Mouse (Mus musculus) left cerebral cortex, postnatal 4 days (tissue): ENCODE measurements around the gene Sh3bgrl2. TPM values are rescaled to one million over a fixed set of nuclear protein-coding genes. Genes with fewer than 3 reads are reported as not detected.

Experiments
- DNase-seq: peaks from one replicate; pipeline ENCODE4 v3.0.0-alpha.2; 2022
- intact Hi-C: fragments of 180-260 bp; cut with DNase I; formaldehyde crosslinking; loops from one replicate; pipeline ENCODE4 v1.15.1; 2025
- total RNA-seq, 2 experiments: library from RNA; stranded (reverse); gene quantifications; 2 replicates each; pipeline ENCODE4 v1.2.3; 2021

Sh3bgrl2 gene
- total RNA-seq, 2 experiments from 2014 or later: 12.7 to 14.1 TPM

DNA sequence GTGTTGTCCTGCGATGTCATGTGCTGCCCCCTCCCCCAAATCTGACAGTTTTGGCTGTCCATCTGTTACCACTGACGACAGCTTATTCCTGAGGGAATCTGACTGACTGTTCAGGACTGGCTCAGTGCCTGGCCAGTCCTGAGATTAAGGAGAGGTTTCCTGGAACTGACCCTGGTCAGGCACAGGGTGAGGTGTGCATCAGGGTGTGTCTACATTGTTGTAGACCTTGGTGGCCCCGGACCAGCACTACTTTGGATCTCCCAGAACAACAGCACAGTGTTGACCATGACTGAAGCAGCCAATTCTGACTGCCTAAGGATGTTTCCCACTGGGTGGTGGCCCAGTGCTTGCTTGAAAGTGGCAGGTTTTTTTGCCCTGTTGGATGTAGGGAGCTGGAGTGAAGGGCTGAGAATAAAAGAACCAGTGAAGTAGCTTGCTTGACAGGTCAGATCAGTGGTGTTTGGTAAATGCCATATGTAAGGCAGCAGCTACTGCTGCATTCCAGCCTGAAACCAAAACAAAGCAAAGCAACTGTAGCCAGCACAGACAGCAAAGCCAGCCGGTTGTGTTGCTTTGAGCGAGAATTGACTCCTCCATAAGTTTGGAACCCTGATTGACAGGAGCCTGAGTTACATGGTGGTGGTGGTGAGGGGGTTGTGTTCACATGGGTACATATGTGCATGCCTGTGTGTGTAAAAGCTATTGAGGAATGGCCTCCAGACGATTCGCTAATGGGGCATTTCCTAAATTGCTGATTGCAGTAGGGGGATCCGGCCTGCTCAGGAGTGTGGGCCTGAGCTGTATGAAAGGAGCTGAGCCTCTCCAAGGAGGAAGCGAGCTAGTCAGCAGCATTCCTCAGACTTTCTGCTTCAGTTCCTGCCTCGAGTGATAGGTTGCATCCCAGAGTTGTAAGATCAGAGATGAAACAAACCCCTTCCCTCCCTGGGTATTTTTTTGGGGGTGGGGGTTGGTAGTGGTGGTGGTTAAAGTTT lies 8.9 kb downstream of the Sh3bgrl2 start:
- peak; percentile 63 for DNase-seq
- intact Hi-C loops: no loop called here

GRCm38 (mm10) chr9:83560670-83561069 lies 12.5 kb downstream of the Sh3bgrl2 start:
- intact Hi-C loops: no loop called here
- DNase-seq: no peak

- intact Hi-C loops: no loop called here
- DNase-seq: no peak
Measured at GRCm38 (mm10) chr9:83562889-83563288, 14.8 kb downstream of the Sh3bgrl2 start.

- DNase-seq: no peak
- intact Hi-C loops: no loop called here
Measured at GRCm38 (mm10) chr9:83563808-83564549, 15.9 kb downstream of the Sh3bgrl2 start.

- DNase-seq: no peak
- intact Hi-C loops: no loop called here
Measured at GRCm38 (mm10) chr9:83564934-83565652, 17.0 kb downstream of the Sh3bgrl2 start.

- intact Hi-C loops: no loop called here
- no peak for DNase-seq
Measured at GRCm38 (mm10) chr9:83566141-83566540, 18.0 kb downstream of the Sh3bgrl2 start.

GRCm38 (mm10) chr9:83568125-83568524 lies 20.0 kb downstream of the Sh3bgrl2 start:
- intact Hi-C loops: no loop called here
- DNase-seq: no peak

DNA sequence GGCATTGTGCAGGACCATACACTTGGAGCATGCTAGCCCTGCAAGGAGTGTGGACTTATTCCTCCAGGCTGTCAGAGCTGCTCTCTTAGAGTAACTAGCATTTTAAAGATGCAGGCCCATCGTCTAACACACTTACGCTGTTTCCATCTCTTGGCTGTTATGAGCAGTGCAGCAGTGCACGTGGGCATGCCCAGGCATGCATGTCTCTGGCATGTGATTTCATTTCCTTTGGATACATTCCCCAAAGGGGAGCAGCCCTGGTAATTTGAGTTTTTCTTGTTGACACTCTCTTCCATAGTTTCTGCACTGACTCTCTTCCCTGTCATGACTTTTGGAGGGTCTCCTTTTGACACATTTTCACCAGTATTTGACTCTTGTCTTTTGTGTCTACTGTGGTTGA lies 20.8 kb downstream of the Sh3bgrl2 start:
- intact Hi-C loops: no loop called here
- DNase-seq: no peak

DNA sequence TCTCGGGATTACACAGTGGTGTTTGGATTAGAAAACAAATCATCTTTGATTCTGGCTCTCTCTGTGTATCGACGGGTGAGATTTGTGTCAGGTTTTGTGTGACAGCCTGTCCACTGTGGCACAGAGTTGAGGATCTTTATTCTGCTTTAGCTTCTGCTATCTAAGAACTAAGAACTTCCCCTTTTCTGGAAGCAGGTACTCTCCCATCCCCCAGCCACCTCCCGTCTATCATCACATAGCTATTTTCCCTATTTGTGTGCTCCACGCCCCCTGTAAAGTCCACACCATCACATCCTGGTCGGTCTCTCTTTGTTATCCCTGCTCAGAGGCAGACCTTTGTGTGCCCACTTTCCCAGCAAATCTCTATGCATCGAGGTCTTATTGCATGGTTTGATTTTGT lies 21.8 kb downstream of the Sh3bgrl2 start:
- no peak for DNase-seq
- intact Hi-C loops: no loop called here

DNA sequence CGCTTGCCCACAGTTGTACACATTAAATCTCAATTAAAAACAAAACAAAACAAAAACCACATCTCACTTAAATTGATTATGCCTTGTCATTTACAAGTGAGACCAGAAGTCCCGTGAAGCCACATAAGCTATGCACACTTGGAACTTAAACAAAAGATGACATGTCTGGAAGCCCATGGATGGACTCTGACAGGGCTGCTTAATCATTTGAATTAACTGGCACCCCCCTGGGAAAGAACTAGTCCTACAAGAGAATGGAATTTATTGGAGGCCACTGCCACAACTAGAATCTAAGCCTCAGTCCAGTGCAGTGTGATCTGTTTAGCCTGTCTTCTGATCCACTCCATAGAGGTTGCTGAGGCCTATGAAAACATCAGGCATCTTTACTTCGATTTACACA lies 23.2 kb downstream of the Sh3bgrl2 start:
- intact Hi-C loops: no loop called here
- no peak for DNase-seq

- intact Hi-C loops: no loop called here
- no peak for DNase-seq
Measured at GRCm38 (mm10) chr9:83572326-83572725, 24.2 kb downstream of the Sh3bgrl2 start.

- DNase-seq: no peak
- intact Hi-C loops: no loop called here
Measured at GRCm38 (mm10) chr9:83572870-83573269, 24.7 kb downstream of the Sh3bgrl2 start.

DNA sequence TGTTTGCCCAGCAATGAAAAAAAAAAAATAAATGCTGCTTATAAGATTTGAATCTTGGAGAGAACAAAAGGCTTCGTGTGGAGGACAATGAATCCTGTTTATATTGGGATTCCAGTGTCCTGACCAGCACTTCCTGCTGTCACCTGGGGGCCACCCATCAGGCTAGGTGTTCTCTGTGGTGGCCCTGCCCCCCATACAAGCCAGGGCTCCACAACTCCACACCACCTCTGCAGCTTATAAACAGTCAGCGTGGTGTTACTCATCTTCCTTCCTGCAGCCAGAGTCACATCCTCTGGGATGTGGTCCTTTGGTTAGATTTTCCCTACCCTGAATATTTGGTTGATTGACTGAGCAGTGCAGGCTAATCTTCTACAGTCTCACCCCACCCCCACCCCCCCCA lies 25.5 kb downstream of the Sh3bgrl2 start:
- intact Hi-C loops: no loop called here
- DNase-seq: no peak

DNA sequence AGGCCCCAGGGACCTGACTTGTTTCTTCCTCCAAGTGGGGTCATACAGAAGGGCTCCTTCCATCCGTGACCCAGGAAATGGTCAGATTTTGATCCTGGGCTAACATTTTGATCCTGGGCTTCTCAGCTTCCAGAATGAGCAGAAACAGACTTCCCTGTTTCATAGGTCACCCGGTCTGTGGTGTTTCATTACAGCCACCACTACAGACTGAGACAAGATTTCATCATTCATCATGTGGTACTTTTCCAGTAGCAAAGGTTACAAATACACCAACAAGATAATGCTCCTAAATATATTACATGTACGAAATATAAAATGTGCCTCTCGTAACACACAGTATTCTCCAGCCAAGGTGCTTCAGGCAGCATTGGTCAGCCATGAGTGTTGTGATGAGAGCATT lies 27.3 kb downstream of the Sh3bgrl2 start:
- intact Hi-C loops: no loop called here
- no peak for DNase-seq

DNA sequence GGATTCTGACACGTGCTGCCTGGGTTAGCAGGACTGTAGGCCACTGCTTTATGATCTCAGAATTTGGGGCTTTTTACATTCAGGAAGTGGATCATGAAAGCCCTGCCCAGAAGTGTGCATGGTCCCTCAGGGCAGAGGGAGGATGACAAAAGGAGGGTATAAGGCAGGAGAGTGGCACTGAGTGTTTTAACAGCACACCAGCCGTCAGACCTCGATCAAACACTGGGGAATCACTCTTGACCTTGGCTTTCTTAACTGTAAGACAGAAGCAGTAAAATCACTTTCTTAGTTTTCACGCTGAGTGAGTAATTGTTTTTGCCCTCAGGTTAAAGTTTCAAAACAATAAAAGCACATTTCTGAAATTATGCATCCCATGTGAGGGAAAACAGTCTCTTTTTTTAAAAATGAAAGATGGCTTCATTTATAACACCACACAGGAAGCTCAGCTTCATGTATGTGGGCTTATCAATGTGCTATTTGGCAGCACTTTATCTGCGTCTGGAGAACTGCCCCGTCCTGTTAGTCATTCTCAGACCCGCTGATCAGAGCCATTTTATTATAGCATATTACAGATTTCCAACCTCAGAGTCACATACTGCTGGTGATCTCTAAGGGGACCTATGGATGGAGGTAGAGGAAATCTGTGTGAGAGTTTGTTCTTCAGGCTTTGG lies 28.0 kb downstream of the Sh3bgrl2 start:
- intact Hi-C loops: no loop called here
- DNase-seq: no peak

- intact Hi-C loops: no loop called here
- DNase-seq: peak; percentile 61
Measured at GRCm38 (mm10) chr9:83576689-83577057, 28.5 kb downstream of the Sh3bgrl2 start.

DNA sequence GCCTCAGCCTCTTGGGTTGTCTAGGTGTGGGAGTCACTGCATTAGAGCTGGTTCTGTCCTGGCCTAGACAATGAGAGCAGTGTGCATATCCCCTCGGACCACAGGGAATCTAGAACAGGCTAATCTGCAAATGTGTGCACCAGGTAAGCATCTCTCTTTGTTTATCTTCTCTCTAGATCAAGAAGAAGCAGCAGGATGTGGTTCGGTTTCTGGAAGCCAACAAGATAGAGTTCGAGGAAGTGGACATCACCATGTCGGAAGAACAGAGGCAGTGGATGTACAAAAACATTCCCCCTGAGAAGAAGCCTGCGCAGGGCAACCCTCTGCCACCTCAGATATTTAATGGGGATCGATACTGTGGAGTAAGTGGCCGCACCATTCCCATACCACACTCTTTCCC lies 29.1 kb downstream of the Sh3bgrl2 start:
- intact Hi-C loops: no loop called here
- no peak for DNase-seq

DNA sequence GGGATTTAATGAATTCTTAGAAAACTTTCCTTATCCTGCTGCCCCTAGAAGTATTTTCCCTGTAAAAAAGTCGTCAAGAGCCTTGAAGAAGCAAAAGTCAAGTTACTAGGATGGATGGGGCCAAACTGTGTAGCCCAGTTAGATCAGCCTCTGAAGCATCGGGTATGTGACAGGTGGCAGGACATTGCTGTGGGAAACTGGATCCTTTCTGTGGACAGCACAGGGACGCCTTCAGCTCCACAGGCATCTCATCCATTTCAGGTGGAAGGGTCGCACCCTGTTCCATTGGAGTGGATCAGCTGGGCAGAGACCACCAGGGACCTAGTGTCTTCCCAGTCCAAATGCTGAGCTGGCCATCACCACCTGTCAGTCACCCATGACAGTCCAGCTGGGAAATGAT lies 30.9 kb downstream of the Sh3bgrl2 start:
- DNase-seq: no peak
- intact Hi-C loops: no loop called here

- no peak for DNase-seq
- intact Hi-C loops: no loop called here
Measured at GRCm38 (mm10) chr9:83582748-83583147, 34.6 kb downstream of the Sh3bgrl2 start.

GRCm38 (mm10) chr9:83586316-83587050 lies 38.4 kb downstream of the Sh3bgrl2 start:
- DNase-seq: no peak
- intact Hi-C loops: no loop called here
